ENCODE assay signal across 8 mouse cellular contexts in genomic region chr9:65200606-65201005, GRCm38 (mm10). TPM values are rescaled to one million over a fixed set of nuclear protein-coding genes. Genes with fewer than 3 reads are reported as not detected.
A peak's percentile ranks its signal among the peaks of the same experiment; 100 is the strongest.
DNase-seq lines count a peak whose midpoint lies in the region; ATAC-seq and TF ChIP-seq lines count a peak whose summit lies in the region.

No protein-coding gene starts in this region.

- no peak for TF ChIP-seq CTCF in stomach, postnatal 0 days (IDR thresholded peaks at IDR 0.05; ENCODE audit: low read depth)

- H3K4me3 ChIP-seq in embryonic facial prominence, embryonic 12.5 days = no peak overlapping the region
- no peak overlapping the region for H3K4me3 ChIP-seq in embryonic facial prominence, embryonic 10.5 days
- H3K4me3 ChIP-seq in stomach, embryonic 14.5 days (ENCODE audit: low read depth, low read length) = no peak overlapping the region
- no peak overlapping the region for H3K4me3 ChIP-seq in stomach, postnatal 0 days (ENCODE audit: low read depth, low read length)
- H3K4me3 ChIP-seq in hindbrain, embryonic 16.5 days (ENCODE audit: low read length) = no peak overlapping the region

- H3K9ac ChIP-seq in embryonic facial prominence, embryonic 12.5 days = no peak overlapping the region
- H3K9ac ChIP-seq in stomach, embryonic 14.5 days (replicated peaks; ENCODE audit: low read depth, low read length) = no peak overlapping the region
- H3K9ac ChIP-seq in stomach, postnatal 0 days (ENCODE audit: low read length) = no peak overlapping the region
- H3K9ac ChIP-seq in hindbrain, embryonic 16.5 days (ENCODE audit: low read depth, low read length) = no peak overlapping the region

- 58% methylated on average over 1 of the region's 1 CpGs for WGBS in embryonic facial prominence, embryonic 12.5 days
- 86% methylated on average over 1 of the region's 1 CpGs for WGBS in embryonic facial prominence, embryonic 10.5 days
- 67% methylated on average over 1 of the region's 1 CpGs for WGBS in stomach, embryonic 14.5 days
- WGBS in stomach, postnatal 0 days = 18% methylated on average over 1 of the region's 1 CpGs
- WGBS in hindbrain, embryonic 16.5 days = 77% methylated on average over 1 of the region's 1 CpGs

- no peak for ATAC-seq in embryonic facial prominence, embryonic 12.5 days (ENCODE audit: insufficient number of reproducible peaks, insufficient read depth, low FRiP score, low TSS enrichment)
- no peak for ATAC-seq in stomach, embryonic 14.5 days (ENCODE audit: insufficient number of reproducible peaks, insufficient read depth, low FRiP score, low read depth)
- ATAC-seq in stomach, postnatal 0 days (ENCODE audit: low FRiP score, low TSS enrichment) = no peak
- no peak for ATAC-seq in hindbrain, embryonic 16.5 days
- no peak for ATAC-seq in megakaryocyte-erythroid progenitor cell, adult 5-6 weeks (replicated peaks; ENCODE audit: low FRiP score, low TSS enrichment, poor library complexity, severe bottlenecking)

- no peaks in the 10 kb centered on the region for H3K9me3 ChIP-seq in embryonic facial prominence, embryonic 12.5 days
- H3K9me3 ChIP-seq in embryonic facial prominence, embryonic 10.5 days = no peaks in the 10 kb centered on the region
- no peaks in the 10 kb centered on the region for H3K9me3 ChIP-seq in stomach, embryonic 14.5 days (ENCODE audit: control insufficient read depth, low read depth, low read length)
- H3K9me3 ChIP-seq in stomach, postnatal 0 days (ENCODE audit: control insufficient read depth, low read length) = no peaks in the 10 kb centered on the region
- H3K9me3 ChIP-seq in hindbrain, embryonic 16.5 days (ENCODE audit: control insufficient read depth, low read length) = no peaks in the 10 kb centered on the region

- H3K27me3 ChIP-seq in embryonic facial prominence, embryonic 12.5 days = no peaks in the 10 kb centered on the region
- no peaks in the 10 kb centered on the region for H3K27me3 ChIP-seq in embryonic facial prominence, embryonic 10.5 days (replicated peaks; ENCODE audit: low read depth, poor library complexity, severe bottlenecking)
- H3K27me3 ChIP-seq in stomach, embryonic 14.5 days (ENCODE audit: control insufficient read depth, insufficient read depth, low read length) = no peaks in the 10 kb centered on the region
- no peaks in the 10 kb centered on the region for H3K27me3 ChIP-seq in stomach, postnatal 0 days (ENCODE audit: control insufficient read depth, insufficient read depth, low read length)
- no peaks in the 10 kb centered on the region for H3K27me3 ChIP-seq in hindbrain, embryonic 16.5 days (replicated peaks; ENCODE audit: control insufficient read depth, insufficient read depth, low read length)
- no peaks in the 10 kb centered on the region for H3K27me3 ChIP-seq in splenic B cell, adult 2 months (ENCODE audit: control insufficient read depth, insufficient read depth, low read length, poor library complexity, severe bottlenecking)

- no peak for TF ChIP-seq EP300 in stomach, postnatal 0 days (optimal IDR thresholded peaks at IDR 0.05)

- no peaks in the 10 kb centered on the region for H3K36me3 ChIP-seq in embryonic facial prominence, embryonic 12.5 days
- no peaks in the 10 kb centered on the region for H3K36me3 ChIP-seq in embryonic facial prominence, embryonic 10.5 days (replicated peaks)
- H3K36me3 ChIP-seq in stomach, embryonic 14.5 days (ENCODE audit: control insufficient read depth, insufficient read depth, low read length) = no peaks in the 10 kb centered on the region
- no peaks in the 10 kb centered on the region for H3K36me3 ChIP-seq in stomach, postnatal 0 days (ENCODE audit: control insufficient read depth, insufficient read depth, low read length)
- no peaks in the 10 kb centered on the region for H3K36me3 ChIP-seq in hindbrain, embryonic 16.5 days (ENCODE audit: control insufficient read depth, insufficient read depth, low read length)
- H3K36me3 ChIP-seq in splenic B cell, adult 2 months (ENCODE audit: control insufficient read depth, insufficient read depth, low read length, poor library complexity, severe bottlenecking) = no peaks in the 10 kb centered on the region

- peaks cover 6% of the 10 kb centered on the region for H3K4me1 ChIP-seq in embryonic facial prominence, embryonic 12.5 days
- peaks cover 27% of the 10 kb centered on the region for H3K4me1 ChIP-seq in embryonic facial prominence, embryonic 10.5 days
- H3K4me1 ChIP-seq in stomach, embryonic 14.5 days (ENCODE audit: control insufficient read depth, insufficient read depth, low read length) = peaks cover 7% of the 10 kb centered on the region
- peaks cover 3% of the 10 kb centered on the region; the same call in 1 of the 2 replicates for H3K4me1 ChIP-seq in stomach, postnatal 0 days (replicated peaks; ENCODE audit: control insufficient read depth, insufficient read depth)
- peaks cover 7% of the 10 kb centered on the region for H3K4me1 ChIP-seq in hindbrain, embryonic 16.5 days (ENCODE audit: control insufficient read depth, insufficient read depth, low read depth, low read length)

- H3K27ac ChIP-seq in embryonic facial prominence, embryonic 12.5 days = peak overlapping the region; percentile 78; the same call in 1 of the 2 replicates
- no peak overlapping the region for H3K27ac ChIP-seq in embryonic facial prominence, embryonic 10.5 days (replicated peaks)
- peak overlapping the region; percentile 45; the same call in 1 of the 2 replicates for H3K27ac ChIP-seq in stomach, embryonic 14.5 days (ENCODE audit: low read length)
- H3K27ac ChIP-seq in stomach, postnatal 0 days (replicated peaks) = no peak overlapping the region
- H3K27ac ChIP-seq in hindbrain, embryonic 16.5 days (ENCODE audit: low read depth, low read length) = peak overlapping the region; percentile 23; the same call in 1 of the 2 replicates

- H3K4me2 ChIP-seq in embryonic facial prominence, embryonic 12.5 days (replicated peaks) = no peak overlapping the region
- H3K4me2 ChIP-seq in stomach, embryonic 14.5 days (replicated peaks; ENCODE audit: low read depth, low read length) = no peak overlapping the region
- H3K4me2 ChIP-seq in stomach, postnatal 0 days (replicated peaks; ENCODE audit: low read depth) = no peak overlapping the region
- H3K4me2 ChIP-seq in hindbrain, embryonic 16.5 days (ENCODE audit: low read length) = no peak overlapping the region

- no peak for DNase-seq in embryonic facial prominence, embryonic 10.5 days (ENCODE audit: low spot score)
- no peak for DNase-seq in stomach, postnatal 0 days (ENCODE audit: low spot score)
- DNase-seq in splenic B cell, adult 2 months (ENCODE audit: low read depth, low spot score) = peak; percentile 31
- DNase-seq in kidney, adult 11 months = no peak

RNA-seq across cellular contexts. Expression of gene Parp16, which starts 5.5 kb away (rescaled TPM):
- 7.1 and 7.2 TPM in 2 replicates for polyA plus RNA-seq in embryonic facial prominence, embryonic 12.5 days (2016; fragmentation: Nextera tagmentation; extraction: Ambion mirVana)
- 8.2 and 8.3 TPM in 2 replicates for polyA plus RNA-seq in embryonic facial prominence, embryonic 10.5 days (2016; fragmentation: Nextera tagmentation; extraction: Ambion mirVana)
- polyA plus RNA-seq in stomach, embryonic 14.5 days (2014; fragmentation: Nextera tagmentation; extraction: Ambion mirVana) = 6.0 and 6.4 TPM in 2 replicates
- polyA plus RNA-seq in stomach, postnatal 0 days (2015; fragmentation: Nextera tagmentation; extraction: Ambion mirVana) = 5.0 TPM in 2 replicates
- polyA plus RNA-seq in hindbrain, embryonic 16.5 days (2015; fragmentation: Nextera tagmentation; extraction: Ambion mirVana) = 7.7 and 8.3 TPM in 2 replicates
- 4.9 and 8.3 TPM in 2 replicates for total RNA-seq in megakaryocyte-erythroid progenitor cell, adult 5-6 weeks (2014; fragmentation: Nextera tagmentation)
- 0.30 and 6.7 TPM in 2 replicates for total RNA-seq in megakaryocyte-erythroid progenitor cell, adult 5-6 weeks (2017)

RNA-seq across cellular contexts. Expression of gene Igdcc3, which starts 59.6 kb away (rescaled TPM):
- polyA plus RNA-seq in embryonic facial prominence, embryonic 12.5 days (2016; fragmentation: Nextera tagmentation; extraction: Ambion mirVana) = 7.5 and 9.3 TPM in 2 replicates
- polyA plus RNA-seq in embryonic facial prominence, embryonic 10.5 days (2016; fragmentation: Nextera tagmentation; extraction: Ambion mirVana) = 167 and 281 TPM in 2 replicates
- polyA plus RNA-seq in stomach, embryonic 14.5 days (2014; fragmentation: Nextera tagmentation; extraction: Ambion mirVana) = 2.0 and 2.7 TPM in 2 replicates
- 0.32 and 0.35 TPM in 2 replicates for polyA plus RNA-seq in stomach, postnatal 0 days (2015; fragmentation: Nextera tagmentation; extraction: Ambion mirVana)
- polyA plus RNA-seq in hindbrain, embryonic 16.5 days (2015; fragmentation: Nextera tagmentation; extraction: Ambion mirVana) = 4.4 and 9.0 TPM in 2 replicates
- not detected in 2 replicates for total RNA-seq in megakaryocyte-erythroid progenitor cell, adult 5-6 weeks (2014; fragmentation: Nextera tagmentation)
- total RNA-seq in megakaryocyte-erythroid progenitor cell, adult 5-6 weeks (2017) = not detected in 2 replicates

Comparison
In these comparisons a context has a peak if more than half of its experiments do, and no peak if none do; other contexts are left out.
1. H3K27ac ChIP-seq: peak in embryonic facial prominence, embryonic 12.5 days (single experiment), stomach, embryonic 14.5 days (single experiment) and hindbrain, embryonic 16.5 days (single experiment); none in embryonic facial prominence, embryonic 10.5 days (single experiment) and stomach, postnatal 0 days (single experiment).
2. RNA of gene Igdcc3, which starts 59.6 kb away (polyA plus RNA-seq): 167 to 281 TPM in embryonic facial prominence, embryonic 10.5 days; 7.5 to 9.3 TPM in embryonic facial prominence, embryonic 12.5 days, 4.4 to 9.0 TPM in hindbrain, embryonic 16.5 days, 2.0 to 2.7 TPM in stomach, embryonic 14.5 days and 0.32 to 0.35 TPM in stomach, postnatal 0 days; every median in the first group is over 10 times any median in the second.